Mouse (Mus musculus): ENCODE data around the gene Gmppa.

Gene Gmppa

GRCm38 (mm10) chr1:75455433-75455832, 19.7 kb downstream of the Gmppa start:
- DNase-seq (ENCODE audit: low spot score in 2 of 2) = no peak

DNA sequence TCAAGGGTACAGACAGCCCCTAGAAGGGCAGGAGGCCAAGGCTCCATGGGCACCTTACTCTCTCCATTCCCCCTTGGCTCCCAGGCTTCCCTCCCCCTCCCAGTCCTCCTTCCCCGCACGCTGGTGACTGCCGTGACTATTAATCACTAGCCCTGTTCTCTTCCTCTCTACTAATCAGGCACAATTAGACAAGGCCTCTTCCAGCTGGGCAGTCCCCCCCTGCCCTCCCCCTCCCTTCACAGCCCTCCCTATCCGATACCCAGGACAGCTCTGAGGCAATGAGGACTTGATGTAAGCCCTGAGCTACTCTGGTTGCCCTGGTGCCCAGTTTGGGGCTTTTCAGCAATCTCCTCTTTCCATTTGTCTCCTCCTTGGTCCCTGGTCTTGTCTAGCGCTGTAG, 20.2 kb downstream of the Gmppa start:
- DNase-seq (ENCODE audit: low spot score in 2 of 2) = no peak

- DNase-seq (ENCODE audit: low spot score in 2 of 2) = no peak
Measured at GRCm38 (mm10) chr1:75456746-75457564, 21.2 kb downstream of the Gmppa start.

GRCm38 (mm10) chr1:75457710-75458024, 21.9 kb downstream of the Gmppa start:
- no peak for DNase-seq (ENCODE audit: low spot score in 2 of 2)

DNA sequence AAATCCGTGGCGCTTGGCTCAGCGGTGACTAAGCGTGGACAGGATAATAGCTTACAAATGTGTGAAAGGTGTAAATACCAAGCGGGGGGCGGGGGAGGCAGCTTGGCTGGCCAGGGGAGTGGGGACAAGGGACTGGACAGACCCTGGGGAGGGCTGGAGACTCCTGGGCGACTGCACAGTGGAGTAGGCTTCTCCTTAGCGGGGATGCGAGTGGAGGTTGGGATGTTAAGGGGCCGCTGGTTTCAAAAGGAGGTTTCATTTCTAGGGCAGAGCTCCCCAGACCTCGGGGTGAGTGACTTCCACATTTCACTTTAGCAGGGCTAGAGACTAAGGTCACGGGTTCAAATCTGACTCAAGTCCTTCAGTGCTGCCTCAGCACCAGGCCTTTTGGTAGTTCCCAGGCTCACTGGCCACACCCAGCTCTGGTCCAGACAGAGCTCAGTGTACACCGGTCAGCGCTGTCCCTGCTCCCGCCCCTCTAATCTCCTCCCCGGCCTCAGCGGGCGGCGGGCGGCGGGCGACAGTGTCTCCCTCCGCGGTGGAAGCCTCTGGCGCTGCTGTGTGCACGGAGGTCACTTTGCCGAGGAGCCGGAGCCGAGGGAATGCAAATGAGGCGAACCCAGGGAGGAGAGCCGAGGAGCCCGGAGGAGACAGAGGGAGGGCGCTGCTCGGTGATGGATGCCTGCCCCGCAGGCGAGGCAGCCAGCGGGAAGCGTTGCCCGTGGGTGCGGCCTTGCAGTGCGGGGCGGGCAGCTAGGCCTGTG, 22.5 kb downstream of the Gmppa start:
- no peak for DNase-seq (ENCODE audit: low spot score in 2 of 2)

- DNase-seq (ENCODE audit: low spot score in 2 of 2) = no peak
Measured at GRCm38 (mm10) chr1:75458789-75459684, 23.3 kb downstream of the Gmppa start.

DNA sequence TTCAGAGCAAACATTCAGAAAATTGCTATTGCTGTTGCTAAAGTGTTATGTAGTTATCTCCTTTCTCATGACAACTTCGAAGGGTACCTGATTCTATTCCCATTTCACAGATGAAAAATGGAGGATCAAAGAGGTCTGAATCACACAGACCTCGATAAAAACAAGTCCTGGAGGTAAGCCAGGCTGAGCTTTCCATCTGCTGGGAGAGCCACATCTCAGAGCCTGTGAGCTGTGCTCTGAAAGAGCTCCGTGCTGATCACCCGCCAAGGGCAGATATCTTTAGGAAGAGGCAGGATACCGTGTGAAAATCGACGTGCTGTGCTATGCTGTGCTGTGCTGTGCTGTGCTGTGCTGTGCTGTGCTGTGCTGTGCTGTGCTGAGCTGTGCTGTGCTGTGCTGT, 24.6 kb downstream of the Gmppa start:
- no peak for DNase-seq (ENCODE audit: low spot score in 2 of 2)

- no peak for DNase-seq (ENCODE audit: low spot score in 2 of 2)
Measured at GRCm38 (mm10) chr1:75462636-75463035, 26.9 kb downstream of the Gmppa start.

- DNase-seq (ENCODE audit: low spot score in 2 of 2) = no peak
Measured at GRCm38 (mm10) chr1:75463652-75464204, 28.0 kb downstream of the Gmppa start.

DNA sequence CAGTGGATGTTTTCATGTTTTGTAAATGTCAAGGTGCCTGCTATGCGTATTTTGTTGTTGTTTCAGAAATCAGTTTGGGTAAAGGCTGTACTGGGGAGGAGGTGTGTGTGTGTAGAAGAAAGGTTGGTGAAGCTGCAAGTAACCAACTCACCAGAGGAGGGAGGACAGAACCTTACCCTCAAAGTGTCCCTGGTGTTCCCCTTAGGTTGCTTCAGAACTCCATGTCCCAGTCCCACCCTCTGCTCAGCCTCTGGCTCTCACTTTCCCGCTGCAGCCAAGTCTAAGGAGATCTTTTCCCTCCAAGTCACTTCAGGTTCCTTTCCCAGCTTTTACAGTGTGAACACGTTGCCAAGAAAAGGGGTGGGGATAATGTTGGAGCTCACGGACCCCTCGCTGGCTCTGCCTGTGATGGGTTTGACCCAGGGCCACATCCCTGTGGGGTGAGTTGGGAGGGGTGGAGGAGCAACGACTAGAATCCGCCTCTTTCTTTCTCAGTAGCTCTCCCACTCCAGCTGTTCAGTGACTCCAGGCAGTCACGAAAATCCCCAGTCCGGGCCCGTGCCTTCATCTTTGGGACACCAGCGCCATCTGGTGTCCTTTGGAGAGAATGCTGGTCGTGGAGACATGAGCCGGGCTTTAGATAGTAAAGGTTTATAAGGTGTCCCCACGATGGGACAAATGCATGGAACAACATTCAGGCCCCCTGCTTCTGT, 31.6 kb downstream of the Gmppa start:
- peak in 1 of 2 experiments; percentile 54 for DNase-seq (ENCODE audit: low spot score in 2 of 2)

DNA sequence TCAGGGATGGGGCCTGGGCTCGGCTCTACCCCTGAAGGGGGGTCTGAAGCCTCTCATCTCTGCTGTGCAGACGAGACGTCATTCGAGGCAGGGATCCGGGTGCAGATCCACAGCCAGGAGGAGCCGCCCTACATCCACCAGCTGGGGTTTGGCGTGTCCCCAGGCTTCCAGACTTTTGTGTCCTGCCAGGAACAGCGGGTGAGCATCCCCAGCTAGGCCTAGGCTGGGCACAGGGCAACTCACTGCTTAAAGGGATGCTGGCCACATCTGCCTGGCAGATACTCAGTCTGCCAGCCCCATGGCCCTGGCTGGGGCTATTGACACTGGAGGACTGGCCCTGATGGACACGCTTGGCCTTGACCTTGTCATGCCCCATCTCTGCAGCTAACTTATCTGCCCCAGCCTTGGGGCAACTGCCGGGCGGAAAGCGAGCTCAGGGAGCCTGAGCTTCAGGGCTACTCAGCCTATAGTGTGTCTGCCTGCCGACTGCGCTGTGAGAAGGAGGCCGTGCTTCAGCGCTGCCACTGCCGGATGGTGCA, 33.6 kb downstream of the Gmppa start:
- no peak for DNase-seq (ENCODE audit: low spot score in 2 of 2)

DNA sequence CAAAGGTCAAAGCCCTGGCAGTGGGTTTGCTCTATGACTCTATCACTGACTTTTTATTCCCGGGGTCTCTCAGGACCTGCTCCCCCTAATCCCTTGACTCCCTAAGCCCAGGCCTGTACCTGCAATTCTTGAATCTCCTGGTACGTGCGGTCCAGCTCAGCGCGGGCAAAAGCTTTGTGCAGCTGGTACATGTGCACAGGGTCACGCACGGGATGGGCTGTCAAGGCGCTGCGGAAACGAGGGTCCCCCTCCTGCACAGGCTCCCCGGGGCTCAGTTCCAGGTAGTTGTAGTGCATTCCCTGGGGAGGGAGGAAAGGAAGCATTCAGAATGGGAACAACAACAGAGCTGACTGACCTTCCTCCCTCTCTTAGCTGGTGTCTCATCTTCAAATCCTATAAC, 40.7 kb downstream of the Gmppa start:
- DNase-seq (ENCODE audit: low spot score in 2 of 2) = no peak

DNA sequence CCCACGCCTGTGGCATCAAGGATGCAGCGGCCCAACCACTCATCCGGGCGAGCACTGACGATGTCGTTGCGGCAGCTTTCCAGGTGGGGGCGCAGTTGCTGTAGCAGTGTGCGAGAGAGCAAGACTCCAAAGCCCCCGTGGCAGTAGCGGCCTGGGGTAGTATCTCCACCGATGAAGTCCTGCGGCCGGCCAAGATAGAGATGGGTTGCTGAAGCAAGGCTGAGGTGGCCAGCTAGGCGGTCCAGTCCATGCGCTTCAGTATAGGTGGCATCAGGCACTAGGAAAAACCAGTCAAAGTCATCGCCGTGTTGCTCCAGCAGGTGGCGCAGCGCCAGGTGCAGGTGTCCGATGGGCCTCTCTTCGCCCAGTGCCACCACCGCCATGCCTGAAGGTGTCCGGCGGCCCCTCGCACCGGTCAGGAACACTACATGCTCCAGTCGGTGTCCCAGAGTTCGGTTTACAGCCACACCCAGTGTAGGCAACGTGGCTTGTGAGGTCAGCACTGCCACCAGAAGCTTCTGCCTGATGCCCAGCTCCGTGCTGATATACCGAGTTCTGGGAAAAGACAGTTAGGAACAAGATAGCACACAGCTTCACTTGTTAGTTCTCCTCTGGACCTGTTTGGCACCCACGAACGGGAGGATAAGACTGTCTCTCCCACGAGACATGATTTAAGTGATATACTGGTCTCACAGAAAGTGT, 41.7 kb downstream of the Gmppa start:
- peak; percentile 64 to 73 for DNase-seq (ENCODE audit: low spot score in 2 of 2)

DNA sequence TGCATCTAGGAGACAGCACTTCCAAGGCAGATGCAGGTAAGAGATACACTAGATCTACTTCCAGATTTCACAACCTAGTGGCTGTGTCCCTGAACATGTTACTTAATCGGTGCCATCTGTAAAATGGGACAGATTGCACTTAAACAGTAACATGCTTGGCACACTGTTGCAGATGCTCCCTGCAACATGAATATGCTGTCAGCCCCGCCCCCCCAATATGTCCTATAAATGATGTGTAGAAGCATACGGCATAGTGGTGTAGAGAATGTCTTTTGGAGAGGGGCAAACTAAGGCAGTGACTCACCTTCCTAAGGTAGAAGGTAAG, 42.2 kb downstream of the Gmppa start:
- DNase-seq (ENCODE audit: low spot score in 2 of 2) = no peak

DNA sequence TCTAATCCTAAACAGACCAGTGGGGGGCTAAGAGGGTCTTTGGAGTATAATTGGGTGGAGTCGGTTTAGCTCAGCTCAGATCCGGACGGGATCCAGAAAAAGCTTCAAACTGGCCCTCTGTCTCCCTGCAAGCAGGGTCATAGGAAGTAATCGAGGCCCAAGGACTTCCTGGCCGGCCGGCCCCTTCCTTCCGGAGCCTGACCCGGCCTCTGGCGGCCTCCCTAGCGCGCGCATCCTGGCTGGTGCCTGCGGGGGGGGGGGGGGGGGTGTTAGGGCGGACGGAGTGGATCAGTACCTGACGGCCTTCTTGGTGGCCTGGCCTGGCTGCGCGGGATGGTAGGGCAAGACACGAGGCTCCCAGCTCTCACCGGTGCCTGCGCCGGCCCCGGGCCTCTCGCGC, 42.8 kb downstream of the Gmppa start:
- DNase-seq (ENCODE audit: low spot score in 2 of 2) = no peak

DNA sequence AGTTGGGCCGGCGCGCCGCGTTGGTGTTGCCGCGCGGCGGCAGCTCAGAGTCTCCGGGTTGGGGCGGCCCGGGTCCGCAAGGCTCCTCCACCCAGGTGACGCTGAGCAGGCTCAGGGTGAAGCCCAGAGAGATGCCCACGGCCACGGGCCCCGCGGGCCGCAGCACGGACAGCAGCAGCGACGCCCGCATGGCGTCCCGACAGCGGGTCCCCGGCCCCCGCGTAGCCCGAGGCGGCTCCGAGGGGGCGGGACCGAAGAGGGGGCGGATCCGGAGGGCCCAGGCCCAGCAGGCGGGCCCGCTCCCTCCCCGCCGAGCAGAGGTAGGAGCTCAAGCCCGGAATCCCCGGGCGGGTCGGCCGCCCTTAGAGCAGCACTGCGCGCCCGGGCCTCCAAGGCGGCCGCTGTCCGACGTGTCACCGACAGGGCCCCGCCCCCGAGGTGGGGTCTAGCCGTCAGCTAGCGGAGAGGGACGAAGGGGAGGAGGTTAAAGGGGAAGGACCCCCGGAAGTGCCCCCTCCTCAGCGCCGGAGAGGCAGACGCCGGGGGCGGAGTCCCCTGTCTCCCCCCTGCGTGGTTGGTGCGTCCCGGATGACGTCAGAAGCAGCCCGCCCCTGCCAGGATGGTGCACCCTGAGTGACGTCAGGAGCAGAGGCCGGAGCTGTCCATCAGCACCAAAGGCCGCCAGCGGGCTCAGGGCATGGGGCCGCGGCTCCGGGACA, 43.3 kb downstream of the Gmppa start, which contains the start of the genes Chpf and Tmem198:
Gene Chpf, minus strand, starts transcription at position 392 of the 719 bp plus-strand sequence.
Gene Tmem198, plus strand, starts transcription at position 617 of the 719 bp plus-strand sequence.
- DNase-seq (ENCODE audit: low spot score in 2 of 2) = peak; percentile 82 to 86

GRCm38 (mm10) chr1:75479635-75479989, 43.9 kb downstream of the Gmppa start:
- no peak for DNase-seq (ENCODE audit: low spot score in 2 of 2)

- no peak for DNase-seq (ENCODE audit: low spot score in 2 of 2)
Measured at GRCm38 (mm10) chr1:75480036-75480435, 44.3 kb downstream of the Gmppa start.

GRCm38 (mm10) chr1:75480735-75481134, 45.0 kb downstream of the Gmppa start:
- no peak for DNase-seq (ENCODE audit: low spot score in 2 of 2)

DNA sequence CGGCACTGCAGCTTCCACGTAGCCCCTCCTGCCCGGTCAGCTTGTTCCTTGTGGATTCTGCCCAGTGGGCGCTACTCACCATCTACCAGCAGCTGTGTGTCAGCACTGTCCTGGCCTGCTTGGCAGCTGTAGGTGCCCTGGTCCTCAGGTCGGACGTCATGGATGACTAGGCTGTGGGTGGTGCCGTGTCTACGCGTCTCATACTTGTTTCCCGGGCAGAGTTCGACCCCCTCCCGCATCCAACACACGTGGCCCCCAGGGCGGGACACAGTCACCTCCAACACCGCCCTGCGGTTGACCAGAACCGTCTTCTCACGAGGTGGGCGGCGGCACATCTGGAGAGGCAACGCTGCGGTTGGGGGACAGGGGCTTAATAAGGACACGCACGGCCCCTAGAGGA, 50.8 kb downstream of the Gmppa start:
- DNase-seq (ENCODE audit: low spot score in 2 of 2) = no peak
